Comparison of ENCODE assay signal across 8 mouse cellular contexts in genomic region chr4:134035953-134036352, GRCm38 (mm10). TPM values are rescaled to one million over a fixed set of nuclear protein-coding genes. Genes with fewer than 3 reads are reported as not detected.
A peak's percentile ranks its signal among the peaks of the same experiment; 100 is the strongest.
DNase-seq lines count a peak whose midpoint lies in the region; ATAC-seq and TF ChIP-seq lines count a peak whose summit lies in the region.

No protein-coding gene starts in this region.

- DNase-seq in adrenal gland, adult 18-20 months (ENCODE audit: low spot score in 2 of 2) = peak; percentile 79 to 83
- peak; percentile 66 to 81 for DNase-seq in cerebellum, postnatal 4 days (ENCODE audit: low spot score in 2 of 2)
- peak; percentile 67 for DNase-seq in gastrocnemius, adult 2 months
- DNase-seq in kidney, adult 18-20 months = peak; percentile 81
- DNase-seq in left cerebral cortex, postnatal 25 days (ENCODE audit: low spot score in 2 of 2) = peak; percentile 79 to 84
- peak; percentile 90 for DNase-seq in midbrain, embryonic 14.5 days
- peak; percentile 42 for DNase-seq in spleen, adult 12 weeks (ENCODE audit: low spot score)

- H3K27me3 ChIP-seq in midbrain, embryonic 14.5 days (ENCODE audit: control insufficient read depth, insufficient read depth, low read length) = no peaks in the 10 kb centered on the region

- no peaks in the 10 kb centered on the region for H3K4me1 ChIP-seq in midbrain, embryonic 14.5 days (ENCODE audit: control insufficient read depth, insufficient read depth, low read length)

- no peak overlapping the region for H3K27ac ChIP-seq in gastrocnemius, adult 2 months
- H3K27ac ChIP-seq in midbrain, embryonic 14.5 days (replicated peaks; ENCODE audit: low read depth, low read length) = no peak overlapping the region

- H3K4me2 ChIP-seq in midbrain, embryonic 14.5 days (ENCODE audit: low read length) = 0 out of 2 replicates have a peak overlapping the region, but pooled peaks have one; percentile 2

- H3K9me3 ChIP-seq in midbrain, embryonic 14.5 days (ENCODE audit: control insufficient read depth, low read length) = no peaks in the 10 kb centered on the region

- no peaks in the 10 kb centered on the region for H3K36me3 ChIP-seq in midbrain, embryonic 14.5 days (ENCODE audit: control insufficient read depth, insufficient read depth, low read length)

- no peak overlapping the region for H3K4me3 ChIP-seq in gastrocnemius, adult 2 months
- H3K4me3 ChIP-seq in midbrain, embryonic 14.5 days (replicated peaks; ENCODE audit: low read depth, low read length) = no peak overlapping the region

- no peak overlapping the region for H3K9ac ChIP-seq in midbrain, embryonic 14.5 days (replicated peaks; ENCODE audit: low read length)

- 5% methylated on average over 16 of the region's 16 CpGs for WGBS in midbrain, embryonic 14.5 days

- peak; percentile 98 for TF ChIP-seq CTCF in gastrocnemius, adult 2 months (IDR thresholded peaks at IDR 0.05)

- intact Hi-C loops in gastrocnemius, adult 2 months (cut with DNase I) = loop anchor here (2.0 to 10.0 kb wide), 3 partner anchors 41 to 259 kb away; no protein-coding TSS in a partner anchor
- intact Hi-C loops in left cerebral cortex, postnatal 25 days (cut with DNase I) = loop anchor here (2.0 kb wide), 2 partner anchors 51 to 257 kb away; no protein-coding TSS in a partner anchor

- peak; percentile 50; the same call in 1 of the 2 replicates for ATAC-seq in midbrain, embryonic 14.5 days (ENCODE audit: low FRiP score, low TSS enrichment)
- no peak for ATAC-seq in activated CD4-positive, CD25-positive, alpha-beta regulatory T cell, adult 4 months

RNA-seq across cellular contexts. Expression of gene Lin28a, which starts 17.3 kb away (rescaled TPM):
- not detected for total RNA-seq in adrenal gland, adult 18-20 months (2021)
- total RNA-seq in gastrocnemius, adult 2 months (2021) = under 1 TPM; 0.08 to 0.28 TPM
- not detected for total RNA-seq in left cerebral cortex, postnatal 25 days (2021)
- polyA plus RNA-seq in midbrain, embryonic 14.5 days (2014; fragmentation: Nextera tagmentation; extraction: Ambion mirVana) = 0.13 and 0.31 TPM in 2 replicates
- polyA plus RNA-seq in activated CD4-positive, CD25-positive, alpha-beta regulatory T cell, adult 4 months (2017; shearing (Covaris generic)) = not detected

RNA-seq across cellular contexts. Expression of gene Zfp683, which starts 17.7 kb away (rescaled TPM):
- under 1 TPM in 1 of 2 experiments, not detected in 1; 0.32 TPM for total RNA-seq in adrenal gland, adult 18-20 months (2021)
- not detected for total RNA-seq in gastrocnemius, adult 2 months (2021)
- total RNA-seq in left cerebral cortex, postnatal 25 days (2021) = not detected
- polyA plus RNA-seq in midbrain, embryonic 14.5 days (2014; fragmentation: Nextera tagmentation; extraction: Ambion mirVana) = not detected in 2 replicates
- under 1 TPM; 0.33 to 0.37 TPM for polyA plus RNA-seq in activated CD4-positive, CD25-positive, alpha-beta regulatory T cell, adult 4 months (2017; shearing (Covaris generic))

RNA-seq across cellular contexts. Expression of gene Crybg2, which starts 24.7 kb away (rescaled TPM):
- total RNA-seq in adrenal gland, adult 18-20 months (2021) = under 1 TPM in 1 of 2 experiments, not detected in 1; 0.13 TPM
- not detected for total RNA-seq in gastrocnemius, adult 2 months (2021)
- total RNA-seq in left cerebral cortex, postnatal 25 days (2021) = 1 to 10 TPM; 1.8 to 2.7 TPM
- polyA plus RNA-seq in midbrain, embryonic 14.5 days (2014; fragmentation: Nextera tagmentation; extraction: Ambion mirVana) = 1.8 and 2.3 TPM in 2 replicates
- polyA plus RNA-seq in activated CD4-positive, CD25-positive, alpha-beta regulatory T cell, adult 4 months (2017; shearing (Covaris generic)) = 10 to 100 TPM; 15.7 to 20.2 TPM

RNA-seq across cellular contexts. Expression of gene Dhdds, which starts 35.2 kb away (rescaled TPM):
- total RNA-seq in adrenal gland, adult 18-20 months (2021) = 10 to 100 TPM; 39.1 to 46.2 TPM
- 10 to 100 TPM; 10.8 to 11.6 TPM for total RNA-seq in gastrocnemius, adult 2 months (2021)
- 10 to 100 TPM; 60.5 to 66.1 TPM for total RNA-seq in left cerebral cortex, postnatal 25 days (2021)
- 46.6 and 48.2 TPM in 2 replicates for polyA plus RNA-seq in midbrain, embryonic 14.5 days (2014; fragmentation: Nextera tagmentation; extraction: Ambion mirVana)
- 10 to 100 TPM; 16.7 to 20.0 TPM for polyA plus RNA-seq in activated CD4-positive, CD25-positive, alpha-beta regulatory T cell, adult 4 months (2017; shearing (Covaris generic))

RNA-seq across cellular contexts. Expression of gene Cd52, which starts 58.9 kb away (rescaled TPM):
- 10 to 100 TPM; 14.0 to 19.9 TPM for total RNA-seq in adrenal gland, adult 18-20 months (2021)
- total RNA-seq in gastrocnemius, adult 2 months (2021) = under 1 TPM in 1 of 2 experiments, not detected in 1; 0.71 TPM
- 1 to 10 TPM; 1.6 to 3.4 TPM for total RNA-seq in left cerebral cortex, postnatal 25 days (2021)
- polyA plus RNA-seq in midbrain, embryonic 14.5 days (2014; fragmentation: Nextera tagmentation; extraction: Ambion mirVana) = 1.8 and 4.5 TPM in 2 replicates
- polyA plus RNA-seq in activated CD4-positive, CD25-positive, alpha-beta regulatory T cell, adult 4 months (2017; shearing (Covaris generic)) = 1,000 to 10,000 TPM; 3,607 to 4,442 TPM
